Mouse (Mus musculus): ENCODE measurements around the gene Galns. TPM values are rescaled to one million over a fixed set of nuclear protein-coding genes. Genes with fewer than 3 reads are reported as not detected.

The Galns gene
- polyA plus RNA-seq, 1 experiment from 2014 or later: 4.5 TPM

- no peak overlapping the region for H3K9ac ChIP-seq (ENCODE audit: low read length)
- 74% methylated on average over 15 of the region's 15 CpGs for WGBS
- ATAC-seq (replicated peaks; ENCODE audit: low FRiP score) (no peak), DNase-seq (ENCODE audit: low spot score) (no peak)
- H3K27me3 ChIP-seq (ENCODE audit: control insufficient read depth, insufficient read depth, low read length): no peaks in the 10 kb centered on the region
- H3K4me3 ChIP-seq (ENCODE audit: low read depth, low read length): no peak overlapping the region
- H3K4me2 ChIP-seq (ENCODE audit: low read depth, low read length, severe bottlenecking): no peak overlapping the region
- H3K9me3 ChIP-seq (ENCODE audit: control insufficient read depth, low read length): no peaks in the 10 kb centered on the region
- no peak overlapping the region for H3K27ac ChIP-seq (ENCODE audit: low read depth, low read length)
- H3K36me3 ChIP-seq (ENCODE audit: control insufficient read depth, insufficient read depth, low read length): no peaks in the 10 kb centered on the region
- H3K4me1 ChIP-seq (replicated peaks; ENCODE audit: control insufficient read depth, insufficient read depth, low read length): no peaks in the 10 kb centered on the region
Measured at GRCm38 (mm10) chr8:122648192-122648970, 37.1 kb upstream of the Galns start.

DNA sequence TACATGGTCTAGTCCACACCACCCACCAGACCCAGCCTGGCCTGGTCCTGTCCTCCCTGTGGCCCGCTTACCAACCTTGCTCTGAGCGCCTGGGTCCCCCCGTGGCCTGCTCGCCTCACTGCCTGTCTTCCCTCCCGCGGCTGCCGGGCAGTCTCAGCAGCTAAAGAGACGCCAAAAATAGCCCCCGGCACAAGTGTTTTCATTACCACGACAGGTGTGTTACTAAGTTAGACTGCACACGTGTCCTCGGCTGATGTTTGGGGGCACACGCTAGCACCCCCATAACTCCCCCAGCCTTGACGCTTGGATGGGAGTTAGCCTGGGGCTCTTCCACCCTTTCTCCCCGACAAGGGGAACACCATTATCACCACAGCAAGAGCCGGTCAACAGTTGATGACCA lies 35.1 kb upstream of the Galns start:
- no peak overlapping the region for H3K4me2 ChIP-seq (ENCODE audit: low read depth, low read length, severe bottlenecking)
- WGBS: 92% methylated on average over 16 of the region's 16 CpGs
- no peaks in the 10 kb centered on the region for H3K9me3 ChIP-seq (ENCODE audit: control insufficient read depth, low read length)
- DNase-seq (ENCODE audit: low spot score) (no peak), ATAC-seq (replicated peaks; ENCODE audit: low FRiP score) (no peak)
- no peak overlapping the region for H3K4me3 ChIP-seq (ENCODE audit: low read depth, low read length)
- H3K4me1 ChIP-seq (replicated peaks; ENCODE audit: control insufficient read depth, insufficient read depth, low read length): no peaks in the 10 kb centered on the region
- no peak overlapping the region for H3K9ac ChIP-seq (ENCODE audit: low read length)
- no peaks in the 10 kb centered on the region for H3K27me3 ChIP-seq (ENCODE audit: control insufficient read depth, insufficient read depth, low read length)
- no peak overlapping the region for H3K27ac ChIP-seq (ENCODE audit: low read depth, low read length)
- H3K36me3 ChIP-seq (ENCODE audit: control insufficient read depth, insufficient read depth, low read length): no peaks in the 10 kb centered on the region

DNA sequence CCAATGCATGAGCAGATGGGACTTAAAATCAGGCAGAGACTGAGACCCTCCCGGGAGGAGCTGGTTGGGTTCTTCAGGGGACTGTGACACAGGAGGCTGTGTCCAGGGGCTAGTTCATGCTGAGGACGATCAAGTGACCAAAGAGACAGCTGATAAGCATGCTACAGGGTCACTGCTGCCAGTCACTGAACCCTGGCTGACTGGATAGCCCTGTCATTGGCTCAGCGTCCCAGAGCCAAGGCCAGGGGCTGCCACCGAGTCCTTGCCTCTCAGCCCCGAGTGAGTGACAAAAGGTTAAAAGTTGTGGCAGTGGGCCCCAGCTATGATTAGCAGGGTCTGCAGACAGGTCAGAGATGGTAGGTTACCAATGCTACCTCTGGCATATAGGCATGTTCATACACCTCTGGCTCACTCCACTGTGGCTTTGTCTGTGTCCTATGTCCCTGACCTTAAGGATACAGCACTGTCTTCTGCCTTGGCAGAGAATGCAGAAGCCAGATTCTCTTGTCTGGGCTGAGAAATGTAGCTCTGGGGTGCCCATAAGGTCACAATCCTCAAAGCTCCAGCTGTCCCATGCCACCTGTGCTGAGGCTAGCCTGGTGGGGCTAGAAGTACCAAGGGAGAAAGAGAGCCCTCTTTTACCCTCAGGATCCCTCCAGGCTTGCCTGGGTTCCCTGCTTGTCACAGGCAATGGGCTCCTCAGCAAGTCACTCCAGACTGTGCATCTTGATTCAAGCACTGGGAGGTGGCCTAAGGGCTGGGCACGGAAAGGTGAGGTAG lies 33.1 kb upstream of the Galns start:
- H3K4me3 ChIP-seq (ENCODE audit: low read depth, low read length): no peak overlapping the region
- peaks cover 2% of the 10 kb centered on the region; the same call in 1 of the 2 replicates for H3K4me1 ChIP-seq (replicated peaks; ENCODE audit: control insufficient read depth, insufficient read depth, low read length)
- H3K4me2 ChIP-seq (ENCODE audit: low read depth, low read length, severe bottlenecking): no peak overlapping the region
- ATAC-seq (replicated peaks; ENCODE audit: low FRiP score) (no peak), DNase-seq (ENCODE audit: low spot score) (no peak)
- 80% methylated on average over 6 of the region's 6 CpGs for WGBS
- no peaks in the 10 kb centered on the region for H3K36me3 ChIP-seq (ENCODE audit: control insufficient read depth, insufficient read depth, low read length)
- H3K9ac ChIP-seq (ENCODE audit: low read length): no peak overlapping the region
- H3K27me3 ChIP-seq (ENCODE audit: control insufficient read depth, insufficient read depth, low read length): no peaks in the 10 kb centered on the region
- H3K27ac ChIP-seq (ENCODE audit: low read depth, low read length): no peak overlapping the region
- H3K9me3 ChIP-seq (ENCODE audit: control insufficient read depth, low read length): no peaks in the 10 kb centered on the region

DNA sequence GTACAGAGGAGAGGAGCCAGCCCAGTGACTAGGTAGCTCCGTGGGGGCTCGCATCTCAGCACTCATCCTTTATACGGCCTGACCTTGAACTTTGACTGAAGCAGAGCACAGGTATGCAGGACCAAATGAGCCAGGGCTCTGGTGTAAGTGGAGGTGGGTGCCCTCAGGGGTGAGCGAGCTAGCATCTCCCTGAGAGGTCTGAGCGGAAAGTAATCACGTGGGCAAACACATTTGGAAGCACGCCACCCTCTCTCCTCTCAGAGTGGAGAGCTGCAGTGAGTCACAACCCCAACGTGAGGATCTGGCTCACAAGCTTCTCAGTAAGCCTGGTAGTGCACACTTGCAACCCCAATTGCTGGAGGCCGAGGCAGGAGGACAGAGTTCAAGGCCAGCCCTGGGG lies 30.8 kb upstream of the Galns start:
- no peak for DNase-seq (ENCODE audit: low spot score)
- Histone ChIP-seq H3K27ac (ENCODE audit: low read depth, low read length) (no peak overlapping the region), H3K36me3 (ENCODE audit: control insufficient read depth, insufficient read depth, low read length) (no peaks in the 10 kb centered on the region), H3K9me3 (ENCODE audit: control insufficient read depth, low read length) (no peaks in the 10 kb centered on the region), H3K4me2 (ENCODE audit: low read depth, low read length, severe bottlenecking) (no peak overlapping the region), H3K9ac (ENCODE audit: low read length) (no peak overlapping the region), H3K4me3 (ENCODE audit: low read depth, low read length) (no peak overlapping the region), H3K4me1 (replicated peaks; ENCODE audit: control insufficient read depth, insufficient read depth, low read length) (peaks cover 2% of the 10 kb centered on the region; the same call in 1 of the 2 replicates), H3K27me3 (ENCODE audit: control insufficient read depth, insufficient read depth, low read length) (no peaks in the 10 kb centered on the region)
- 79% methylated on average over 9 of the region's 9 CpGs for WGBS
- ATAC-seq (replicated peaks; ENCODE audit: low FRiP score): no peak

DNA sequence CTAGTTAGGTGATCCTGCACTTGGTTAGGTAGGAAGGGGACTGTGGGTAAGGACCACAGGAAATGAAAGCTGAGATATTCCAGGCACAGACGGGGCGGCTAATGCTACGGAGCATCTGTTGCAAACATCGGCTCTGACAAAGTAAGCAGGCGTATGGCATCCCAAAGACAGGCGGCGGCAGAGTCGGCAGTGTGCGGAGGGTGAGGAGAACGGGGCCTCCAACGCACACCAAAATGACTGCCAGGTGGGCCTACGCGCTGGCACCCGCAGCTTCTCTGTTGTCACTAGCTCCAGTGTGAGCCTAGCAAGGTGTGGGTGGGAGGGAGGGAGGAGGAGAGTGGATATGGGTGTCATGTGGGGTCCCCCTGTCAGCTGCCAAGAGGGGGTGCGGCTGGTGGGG lies 30.1 kb upstream of the Galns start:
- H3K36me3 ChIP-seq (ENCODE audit: control insufficient read depth, insufficient read depth, low read length): no peaks in the 10 kb centered on the region
- H3K4me2 ChIP-seq (ENCODE audit: low read depth, low read length, severe bottlenecking): no peak overlapping the region
- no peak overlapping the region for H3K9ac ChIP-seq (ENCODE audit: low read length)
- ATAC-seq (replicated peaks; ENCODE audit: low FRiP score) (no peak), DNase-seq (ENCODE audit: low spot score) (no peak)
- H3K4me3 ChIP-seq (ENCODE audit: low read depth, low read length): no peak overlapping the region
- H3K4me1 ChIP-seq (replicated peaks; ENCODE audit: control insufficient read depth, insufficient read depth, low read length): peaks cover 2% of the 10 kb centered on the region; the same call in 1 of the 2 replicates
- no peak overlapping the region for H3K27ac ChIP-seq (ENCODE audit: low read depth, low read length)
- WGBS: 91% methylated on average over 15 of the region's 15 CpGs
- no peaks in the 10 kb centered on the region for H3K9me3 ChIP-seq (ENCODE audit: control insufficient read depth, low read length)
- no peaks in the 10 kb centered on the region for H3K27me3 ChIP-seq (ENCODE audit: control insufficient read depth, insufficient read depth, low read length)

DNA sequence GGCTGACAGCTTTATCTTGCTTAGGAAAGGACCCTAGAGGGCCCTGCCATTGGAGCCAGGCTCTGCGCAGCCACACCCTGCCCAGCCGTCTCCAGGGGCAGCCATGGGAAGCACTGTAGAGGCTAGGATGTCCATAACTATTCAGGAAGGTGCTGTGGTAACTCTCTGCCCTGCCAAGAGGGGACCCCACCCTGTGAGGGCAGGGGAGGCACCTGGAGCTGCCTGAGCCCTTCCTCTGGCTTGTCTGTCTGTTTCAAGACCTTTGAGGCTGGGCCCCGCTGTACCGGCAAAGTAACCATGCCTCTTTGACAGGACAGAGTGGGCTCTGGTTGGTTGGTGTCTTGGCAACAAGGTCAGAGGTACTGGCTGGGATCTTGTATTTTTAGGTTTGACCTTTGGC lies 29.6 kb upstream of the Galns start:
- Histone ChIP-seq H3K9me3 (ENCODE audit: control insufficient read depth, low read length) (no peaks in the 10 kb centered on the region), H3K36me3 (ENCODE audit: control insufficient read depth, insufficient read depth, low read length) (no peaks in the 10 kb centered on the region), H3K4me3 (ENCODE audit: low read depth, low read length) (no peak overlapping the region), H3K4me1 (replicated peaks; ENCODE audit: control insufficient read depth, insufficient read depth, low read length) (peaks cover 2% of the 10 kb centered on the region; the same call in 1 of the 2 replicates), H3K9ac (ENCODE audit: low read length) (no peak overlapping the region), H3K27me3 (ENCODE audit: control insufficient read depth, insufficient read depth, low read length) (no peaks in the 10 kb centered on the region), H3K27ac (ENCODE audit: low read depth, low read length) (no peak overlapping the region), H3K4me2 (ENCODE audit: low read depth, low read length, severe bottlenecking) (no peak overlapping the region)
- 93% methylated on average over 4 of the region's 4 CpGs for WGBS
- no peak for ATAC-seq (replicated peaks; ENCODE audit: low FRiP score)
- no peak for DNase-seq (ENCODE audit: low spot score)

DNA sequence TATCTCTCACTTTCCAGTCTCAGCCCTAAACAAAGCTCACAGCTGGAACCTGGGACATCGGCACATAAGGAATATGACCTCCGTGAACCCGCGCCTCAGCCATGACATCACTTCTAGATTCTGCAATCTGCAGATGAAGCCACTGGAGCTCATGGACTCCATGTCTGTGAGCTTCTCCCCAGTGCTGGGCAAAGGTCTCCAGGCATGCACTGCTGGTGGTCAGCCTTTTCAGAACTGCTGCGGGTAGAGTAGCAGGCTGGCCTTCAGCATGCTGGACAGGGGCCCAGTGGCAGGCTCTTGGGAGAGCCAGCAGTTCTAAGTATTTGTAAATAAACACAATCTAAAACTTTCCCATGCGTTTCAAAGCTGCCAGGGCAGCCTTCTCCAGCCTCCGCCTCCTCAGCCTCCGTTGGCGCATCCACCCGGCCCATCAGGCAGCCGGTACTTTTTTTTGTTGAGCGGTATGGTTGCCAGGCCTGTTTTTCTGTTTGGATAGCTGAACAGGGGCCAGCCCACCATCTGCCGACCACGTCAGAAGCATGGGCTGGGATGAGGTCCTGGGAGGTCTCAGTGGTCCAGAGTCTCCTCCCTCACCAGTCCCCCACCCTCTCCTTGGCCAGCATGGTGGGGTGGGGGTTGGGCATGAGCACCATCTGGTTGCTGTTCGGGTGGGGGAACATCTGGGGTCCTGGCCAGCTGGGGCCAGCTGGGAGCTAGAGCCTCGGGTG lies 28.4 kb upstream of the Galns start:
- Histone ChIP-seq H3K4me3 (ENCODE audit: low read depth, low read length) (no peak overlapping the region), H3K36me3 (ENCODE audit: control insufficient read depth, insufficient read depth, low read length) (no peaks in the 10 kb centered on the region), H3K27ac (ENCODE audit: low read depth, low read length) (no peak overlapping the region), H3K9ac (ENCODE audit: low read length) (no peak overlapping the region), H3K27me3 (ENCODE audit: control insufficient read depth, insufficient read depth, low read length) (no peaks in the 10 kb centered on the region), H3K9me3 (ENCODE audit: control insufficient read depth, low read length) (no peaks in the 10 kb centered on the region), H3K4me2 (ENCODE audit: low read depth, low read length, severe bottlenecking) (no peak overlapping the region), H3K4me1 (replicated peaks; ENCODE audit: control insufficient read depth, insufficient read depth, low read length) (peaks cover 2% of the 10 kb centered on the region; the same call in 1 of the 2 replicates)
- DNase-seq (ENCODE audit: low spot score) (no peak), ATAC-seq (replicated peaks; ENCODE audit: low FRiP score) (no peak)
- WGBS: 64% methylated on average over 16 of the region's 16 CpGs

- Histone ChIP-seq H3K4me1 (replicated peaks; ENCODE audit: control insufficient read depth, insufficient read depth, low read length) (peaks cover 2% of the 10 kb centered on the region; the same call in 1 of the 2 replicates), H3K9me3 (ENCODE audit: control insufficient read depth, low read length) (no peaks in the 10 kb centered on the region), H3K4me3 (ENCODE audit: low read depth, low read length) (no peak overlapping the region), H3K36me3 (ENCODE audit: control insufficient read depth, insufficient read depth, low read length) (no peaks in the 10 kb centered on the region), H3K27me3 (ENCODE audit: control insufficient read depth, insufficient read depth, low read length) (no peaks in the 10 kb centered on the region), H3K9ac (ENCODE audit: low read length) (no peak overlapping the region), H3K27ac (ENCODE audit: low read depth, low read length) (no peak overlapping the region), H3K4me2 (ENCODE audit: low read depth, low read length, severe bottlenecking) (no peak overlapping the region)
- ATAC-seq (replicated peaks; ENCODE audit: low FRiP score) (no peak), DNase-seq (ENCODE audit: low spot score) (no peak)
- WGBS: 82% methylated on average over 16 of the region's 16 CpGs
Measured at GRCm38 (mm10) chr8:122638601-122639000, 27.3 kb upstream of the Galns start.

Measured in forebrain, embryonic 11.5 days (tissue).